Mouse (Mus musculus): Measurements from ENCODE around the gene Fam71a.
A peak's percentile ranks its signal among the peaks of the same experiment; 100 is the strongest.

The Fam71a gene

DNA sequence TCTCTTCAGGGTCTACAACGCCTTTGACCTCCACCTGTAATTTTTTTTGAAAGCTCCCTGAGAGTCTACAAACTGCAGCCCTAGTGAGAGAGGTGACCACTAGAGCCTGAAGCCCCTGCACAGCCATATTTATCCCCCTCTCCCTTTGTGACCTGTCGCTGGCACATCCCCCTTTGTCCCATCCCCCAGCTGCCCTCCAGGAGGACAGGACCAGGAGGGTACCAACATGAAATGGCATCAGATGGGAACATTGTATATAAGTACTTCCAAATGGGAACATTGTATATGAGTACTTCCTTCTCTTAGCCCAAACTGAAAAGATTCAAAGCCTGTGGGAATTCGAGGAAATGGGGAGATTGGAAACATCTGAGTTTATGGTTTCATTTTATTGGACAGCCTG lies at the start of gene Fam71a:
Fam71a (minus strand) TSS at position 101 of the 400 bp plus-strand sequence.
- no peak for DNase-seq

- DNase-seq = no peak
Observed at GRCm38 (mm10) chr1:191211096-191211495, 46.5 kb upstream of the Fam71a start.

DNA sequence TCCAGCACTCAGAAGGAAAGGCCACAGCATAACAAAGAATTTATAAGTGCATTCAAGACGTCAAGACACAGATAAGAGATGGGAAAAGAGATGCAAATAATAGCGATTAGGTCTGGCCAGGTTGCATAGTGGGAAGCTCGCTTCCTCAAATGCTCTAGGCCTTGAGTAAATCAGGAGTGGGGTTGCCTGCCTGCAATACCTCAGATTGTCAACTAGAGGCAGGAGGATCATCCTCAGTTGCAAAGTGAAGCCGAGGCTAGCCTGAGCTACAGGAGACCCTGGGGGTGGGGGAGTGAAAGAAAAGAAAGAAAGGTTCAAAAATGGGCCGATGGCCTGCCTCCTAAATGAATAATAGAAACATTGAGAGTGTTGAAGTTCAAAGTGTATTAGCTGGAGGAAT lies 41.2 kb upstream of the Fam71a start:
- DNase-seq = no peak

GRCm38 (mm10) chr1:191204876-191205275 lies 40.3 kb upstream of the Fam71a start:
- DNase-seq = no peak

GRCm38 (mm10) chr1:191203496-191203895 lies 38.9 kb upstream of the Fam71a start:
- DNase-seq = peak; percentile 65

GRCm38 (mm10) chr1:191202208-191202952 lies 37.8 kb upstream of the Fam71a start:
- DNase-seq = no peak

DNA sequence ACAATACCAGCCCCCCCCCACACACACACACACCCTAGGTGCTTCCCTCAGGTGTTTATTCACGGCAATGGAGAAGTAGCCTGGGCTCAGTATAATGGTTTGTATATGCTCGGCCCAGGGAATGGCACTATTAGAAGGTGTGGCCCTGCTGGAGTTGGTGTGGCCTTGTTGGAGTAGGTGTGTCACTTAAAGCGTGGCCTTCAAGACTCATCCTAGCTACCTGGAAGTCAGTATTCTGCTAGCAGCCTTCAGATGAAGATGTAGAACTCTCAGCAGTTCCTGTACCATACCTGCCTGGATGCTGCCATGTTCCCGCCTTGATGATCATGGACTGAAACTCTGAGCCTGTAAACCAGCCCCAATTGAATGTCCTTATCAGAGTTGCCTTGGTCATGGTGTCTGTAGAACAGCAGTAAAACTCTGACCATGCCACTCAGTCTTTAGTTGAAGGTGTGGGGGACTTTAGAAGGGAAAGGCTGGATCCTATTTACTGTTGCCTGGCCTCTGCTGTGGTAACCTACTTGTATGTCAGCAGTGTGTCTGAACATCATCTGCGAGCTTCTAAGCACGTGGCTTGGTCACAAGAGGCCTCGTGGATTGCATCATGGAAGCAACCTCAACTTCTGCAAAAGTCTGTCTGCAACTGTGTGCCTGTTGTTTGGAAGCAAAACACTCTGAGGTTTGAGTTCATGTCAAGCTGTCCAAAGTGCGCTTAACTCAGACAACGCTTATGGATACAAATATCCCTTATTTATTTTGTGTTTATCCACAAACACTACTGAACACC lies 36.4 kb upstream of the Fam71a start:
- DNase-seq = no peak

- no peak for DNase-seq
Observed at GRCm38 (mm10) chr1:191197916-191198315, 33.3 kb upstream of the Fam71a start.

- peak; percentile 15 for DNase-seq
Observed at GRCm38 (mm10) chr1:191196016-191196415, 31.4 kb upstream of the Fam71a start.

- DNase-seq = peak; percentile 56
Observed at GRCm38 (mm10) chr1:191193657-191194424, 29.2 kb upstream of the Fam71a start.

GRCm38 (mm10) chr1:191192751-191193150 lies 28.1 kb upstream of the Fam71a start:
- no peak for DNase-seq

DNA sequence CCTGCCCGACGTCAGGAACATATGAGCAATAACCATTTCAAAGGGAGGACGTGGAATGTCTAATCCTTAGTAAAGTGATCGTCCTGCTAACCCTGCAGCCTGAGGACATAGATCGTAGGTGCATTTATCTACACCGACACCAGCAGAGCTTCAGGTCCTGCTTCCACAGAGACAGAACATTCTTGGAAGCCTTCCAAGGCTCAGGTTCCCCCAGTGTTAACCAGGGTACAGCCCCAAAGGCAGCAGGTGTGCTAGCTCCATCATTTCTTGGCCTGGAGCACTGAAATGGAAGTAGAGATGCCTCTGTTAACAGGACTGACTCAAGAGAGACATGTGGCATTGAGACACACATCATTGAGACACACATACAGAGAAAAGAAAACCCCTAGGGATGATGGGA lies 27.6 kb upstream of the Fam71a start:
- no peak for DNase-seq

- no peak for DNase-seq
Observed at GRCm38 (mm10) chr1:191189671-191190372, 25.2 kb upstream of the Fam71a start.

DNA sequence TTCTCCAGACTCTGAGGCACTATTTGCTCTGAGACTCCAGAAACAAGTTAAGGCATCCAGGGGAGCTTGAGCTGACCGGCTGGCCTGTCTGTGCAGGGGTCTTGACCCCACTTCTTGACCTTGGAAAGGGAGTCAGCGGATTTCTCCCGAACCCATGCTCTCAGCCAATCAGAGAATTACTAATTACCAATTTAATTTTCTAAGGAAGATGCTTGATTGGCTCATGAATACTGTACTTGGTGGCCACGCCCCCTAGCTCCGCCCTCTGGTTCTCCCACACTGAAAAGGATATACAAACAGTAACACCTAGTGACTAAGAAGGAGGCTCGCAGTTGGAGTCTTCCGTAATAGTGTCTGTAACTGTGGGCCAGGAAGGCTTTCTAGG lies 21.8 kb upstream of the Fam71a start:
- peak; percentile 54 for DNase-seq

DNA sequence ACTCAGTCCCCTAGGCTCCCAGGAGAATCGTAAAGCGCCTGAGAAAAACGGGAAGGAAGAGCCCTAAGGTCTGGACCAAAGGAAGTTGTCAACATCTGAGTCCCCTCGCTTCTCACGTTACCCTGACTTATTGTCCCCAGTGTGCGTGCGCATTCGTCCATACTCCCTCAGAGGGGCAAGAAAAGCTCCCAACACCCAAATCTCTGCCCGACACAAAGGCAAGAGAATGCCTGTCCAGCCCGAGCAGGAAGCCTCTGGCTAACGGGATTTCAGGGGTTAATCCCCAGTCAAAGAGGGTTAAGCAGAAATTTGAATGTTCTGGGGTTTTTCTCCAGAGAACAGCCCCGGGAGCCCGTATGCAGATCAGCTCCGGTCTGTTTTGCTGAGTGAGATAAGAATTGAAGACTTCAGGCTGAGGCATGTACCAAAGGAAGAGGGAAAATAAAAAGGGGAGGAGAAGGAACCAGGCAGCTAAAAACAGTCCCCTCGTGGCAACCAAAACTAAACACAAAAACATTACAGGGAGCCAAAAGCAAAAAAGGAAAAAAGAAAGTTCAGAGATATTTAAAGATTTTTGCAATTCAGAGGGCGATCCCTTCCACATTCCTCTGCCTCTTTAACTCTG lies 21.3 kb upstream of the Fam71a start:
- peak; percentile 16 for DNase-seq

DNA sequence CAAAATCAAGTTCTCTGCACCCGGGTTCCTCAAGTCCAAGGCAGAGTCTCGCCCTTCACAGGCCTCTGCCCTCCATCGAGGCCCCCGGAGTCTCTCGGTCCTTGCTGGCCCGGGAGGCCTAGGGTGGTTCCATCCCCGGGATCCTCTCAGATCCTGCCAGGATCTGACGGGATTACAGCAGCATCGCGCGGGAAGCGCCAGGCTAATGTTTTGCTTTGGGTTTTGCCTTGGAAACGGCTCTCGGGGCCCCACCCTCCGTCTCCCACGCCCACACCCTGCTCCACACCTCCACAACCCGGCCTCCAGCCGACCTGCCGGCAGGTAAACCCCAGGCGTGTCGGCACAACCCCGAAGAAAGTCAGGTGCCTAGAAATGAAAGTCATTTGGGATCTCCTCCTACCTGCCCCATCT lies 20.2 kb upstream of the Fam71a start:
- peak; percentile 30 for DNase-seq

DNA sequence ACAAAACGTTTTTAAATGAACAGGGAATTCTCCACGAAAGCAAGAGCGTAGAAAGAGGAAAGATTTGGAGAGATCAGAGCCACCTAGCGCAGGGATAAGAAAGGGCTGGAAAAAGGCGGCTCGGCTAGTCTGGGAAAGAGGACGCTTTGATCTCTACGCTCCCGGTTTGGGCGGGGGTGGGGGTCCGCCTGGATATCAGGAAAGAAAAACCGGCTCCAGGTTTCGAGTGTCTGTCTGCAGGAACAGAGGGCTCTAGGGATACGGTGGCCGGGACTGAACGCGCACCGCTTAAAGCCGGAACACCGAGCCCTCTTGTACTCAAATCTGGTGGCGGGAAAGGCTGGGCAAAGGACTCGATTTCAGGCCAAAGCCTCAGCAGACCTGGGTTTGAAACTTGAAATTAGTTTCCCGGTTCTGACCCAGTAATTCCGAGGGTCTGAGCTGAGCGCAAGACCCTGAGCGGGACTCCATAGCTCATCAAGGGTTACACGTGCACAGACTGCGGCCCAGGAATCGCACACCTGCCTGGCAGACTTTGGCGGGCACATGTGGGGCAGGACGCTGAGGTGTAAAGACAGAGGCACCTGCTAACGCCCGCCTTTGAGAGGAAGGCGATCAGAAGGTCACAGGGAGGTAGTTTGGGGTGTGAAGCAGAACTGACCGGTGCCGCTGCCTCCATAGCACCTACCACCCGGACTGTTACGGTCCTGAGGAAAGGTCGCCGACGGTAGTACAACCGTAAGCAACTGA lies 19.6 kb upstream of the Fam71a start:
- DNase-seq = peak; percentile 22

- DNase-seq = peak; percentile 98
Observed at GRCm38 (mm10) chr1:191183163-191184065, 18.8 kb upstream of the Fam71a start.

GRCm38 (mm10) chr1:191182431-191183162 lies 18.0 kb upstream of the Fam71a start:
- DNase-seq = peak; percentile 81

Data from kidney, postnatal 14 days (tissue).